ENCODE assay signal across 17 mouse cellular contexts in genomic region chr12:87158099-87158498, GRCm38 (mm10). TPM values are rescaled to one million over a fixed set of nuclear protein-coding genes. Genes with fewer than 3 reads are reported as not detected.
DNase-seq lines count a peak whose midpoint lies in the region; ATAC-seq and TF ChIP-seq lines count a peak whose summit lies in the region.
"Had no signal": no experiment of that assay in that cellular context is flagged by ENCODE, and none has a peak within 500 bp of the region (broad histone marks: within the 10 kb centered on the region; RNA-seq: fewer than 3 reads in every experiment).

No protein-coding gene starts in this region.

- H3K36me3 ChIP-seq in intestine, postnatal 0 days (ENCODE audit: control insufficient read depth, insufficient read depth): peaks cover 21% of the 10 kb centered on the region; the same call in 1 of the 2 replicates
- H3K36me3 ChIP-seq in liver, embryonic 14.5 days (replicated peaks; ENCODE audit: control insufficient read depth, insufficient read depth, low read depth): no peaks in the 10 kb centered on the region; the same call in 1 of the 2 replicates
- no peaks in the 10 kb centered on the region for H3K36me3 ChIP-seq in forebrain, embryonic 16.5 days (ENCODE audit: control insufficient read depth, insufficient read depth)
- H3K36me3 ChIP-seq: heart, embryonic 15.5 days had no signal

- ATAC-seq in intestine, postnatal 0 days: no peak
- peak; percentile 34; the same call in 1 of the 2 replicates for ATAC-seq in liver, embryonic 14.5 days (ENCODE audit: insufficient read depth)
- no peak for ATAC-seq in forebrain, embryonic 16.5 days

- no peak for DNase-seq in liver, embryonic 14.5 days (ENCODE audit: low read depth in 3 of 3, low spot score in 3 of 3)
- peak; percentile 37 for DNase-seq in lung, postnatal 10 days
- no peak for DNase-seq in adrenal gland, adult (ENCODE audit: inconsistent age in 2 of 2, low spot score in 1 of 2)
- DNase-seq in urinary bladder, postnatal 36 days (ENCODE audit: low spot score in 2 of 2): no peak
- DNase-seq in gastrocnemius, adult 2 months: no peak
- DNase-seq: adrenal gland, postnatal 25 days; layer of hippocampus, postnatal 36 days had no signal

- 55% methylated on average over 7 of the region's 7 CpGs for WGBS in intestine, postnatal 0 days
- WGBS in liver, embryonic 14.5 days (ENCODE audit: insufficient replicate concordance): 59% methylated on average over 7 of the region's 7 CpGs
- WGBS in forebrain, embryonic 16.5 days: 83% methylated on average over 7 of the region's 7 CpGs

- peak overlapping the region; percentile 41; the same call in 1 of the 2 replicates for H3K27ac ChIP-seq in brown adipose tissue, adult 24 weeks (replicated peaks; ENCODE audit: low read depth, low read length)
- no peak overlapping the region for H3K27ac ChIP-seq in intestine, postnatal 0 days (ENCODE audit: low read depth, low read length)
- no peak overlapping the region for H3K27ac ChIP-seq in liver, embryonic 14.5 days
- no peak overlapping the region for H3K27ac ChIP-seq in forebrain, embryonic 16.5 days (ENCODE audit: low read length)
- no peak overlapping the region for H3K27ac ChIP-seq in gastrocnemius, adult 2 months
- H3K27ac ChIP-seq: heart, embryonic 15.5 days; hindbrain, embryonic 12.5 days; limb, embryonic 10.5 days; neural tube, embryonic 15.5 days had no signal

- H3K9me3 ChIP-seq in intestine, postnatal 0 days (ENCODE audit: control insufficient read depth): no peaks in the 10 kb centered on the region
- H3K9me3 ChIP-seq in liver, embryonic 14.5 days (ENCODE audit: control insufficient read depth, low read length): no peaks in the 10 kb centered on the region
- H3K9me3 ChIP-seq in forebrain, embryonic 16.5 days (ENCODE audit: control insufficient read depth, low read length): no peaks in the 10 kb centered on the region
- H3K9me3 ChIP-seq: heart, embryonic 15.5 days; hindbrain, embryonic 12.5 days; limb, embryonic 10.5 days; neural tube, embryonic 15.5 days had no signal

- TF ChIP-seq EP300 in liver, embryonic 14.5 days (IDR thresholded peaks at IDR 0.05; ENCODE audit: low read depth): no peak

- no peak overlapping the region for H3K9ac ChIP-seq in intestine, postnatal 0 days (ENCODE audit: low read depth, low read length)
- no peak overlapping the region for H3K9ac ChIP-seq in liver, embryonic 14.5 days (replicated peaks)
- H3K9ac ChIP-seq in forebrain, embryonic 16.5 days (replicated peaks; ENCODE audit: low read depth, low read length): no peak overlapping the region
- H3K9ac ChIP-seq: heart, embryonic 15.5 days; hindbrain, embryonic 12.5 days; neural tube, embryonic 15.5 days had no signal

- peak overlapping the region; percentile 55 for H3K4me3 ChIP-seq in brown adipose tissue, adult 24 weeks (ENCODE audit: insufficient read depth, low read depth, low read length)
- H3K4me3 ChIP-seq in intestine, postnatal 0 days (ENCODE audit: low read depth, low read length): peak overlapping the region; percentile 17; the same call in 1 of the 2 replicates
- H3K4me3 ChIP-seq in liver, embryonic 14.5 days (ENCODE audit: insufficient read depth in 1 of 2, low read depth in 2 of 2, low read length in 2 of 2): peak overlapping the region; percentile 15 to 54; a peak in 3 of 4 replicates
- no peak overlapping the region for H3K4me3 ChIP-seq in forebrain, embryonic 16.5 days (replicated peaks; ENCODE audit: low read length)
- no peak overlapping the region for H3K4me3 ChIP-seq in gastrocnemius, adult 2 months
- H3K4me3 ChIP-seq: heart, embryonic 15.5 days; hindbrain, embryonic 12.5 days; limb, embryonic 10.5 days; megakaryocyte, embryonic 14.5 days; neural tube, embryonic 15.5 days had no signal

- H3K4me2 ChIP-seq in intestine, postnatal 0 days (replicated peaks; ENCODE audit: low read depth): peak overlapping the region; percentile 54
- H3K4me2 ChIP-seq in liver, embryonic 14.5 days (ENCODE audit: low read depth): peak overlapping the region; percentile 42
- no peak overlapping the region for H3K4me2 ChIP-seq in forebrain, embryonic 16.5 days (ENCODE audit: low read length)
- H3K4me2 ChIP-seq: hindbrain, embryonic 12.5 days; neural tube, embryonic 15.5 days had no signal

- H3K4me1 ChIP-seq in brown adipose tissue, adult 24 weeks (ENCODE audit: control insufficient read depth, insufficient read depth, insufficient read length, low read length): peaks cover 4% of the 10 kb centered on the region
- no peaks in the 10 kb centered on the region for H3K4me1 ChIP-seq in intestine, postnatal 0 days (replicated peaks; ENCODE audit: control insufficient read depth, insufficient read depth, low read length)
- peaks cover 2 to 24% of the 10 kb centered on the region in 2 experiments; a peak in 3 of 4 replicates for H3K4me1 ChIP-seq in liver, embryonic 14.5 days (replicated peaks; ENCODE audit: control insufficient read depth in 2 of 2, insufficient read depth in 2 of 2, low read length in 1 of 2)
- H3K4me1 ChIP-seq in forebrain, embryonic 16.5 days (replicated peaks; ENCODE audit: control insufficient read depth, insufficient read depth, low read length): no peaks in the 10 kb centered on the region
- H3K4me1 ChIP-seq: hindbrain, embryonic 12.5 days; neural tube, embryonic 15.5 days had no signal

- H3K27me3 ChIP-seq in intestine, postnatal 0 days (replicated peaks; ENCODE audit: control insufficient read depth, insufficient read depth, low read length): no peaks in the 10 kb centered on the region
- H3K27me3 ChIP-seq in liver, embryonic 14.5 days (ENCODE audit: control insufficient read depth, insufficient read depth, low read length): no peaks in the 10 kb centered on the region
- H3K27me3 ChIP-seq in forebrain, embryonic 16.5 days (replicated peaks; ENCODE audit: control insufficient read depth, insufficient read depth, low read length): no peaks in the 10 kb centered on the region
- H3K27me3 ChIP-seq: heart, embryonic 15.5 days; hindbrain, embryonic 12.5 days; megakaryocyte, embryonic 14.5 days; neural tube, embryonic 15.5 days had no signal

- no peak for TF ChIP-seq CTCF in intestine, postnatal 0 days (IDR thresholded peaks at IDR 0.05; ENCODE audit: low read depth)
- TF ChIP-seq CTCF in liver, embryonic 14.5 days (IDR thresholded peaks at IDR 0.05; ENCODE audit: low read depth): no peak
- TF ChIP-seq CTCF in gastrocnemius, adult 2 months (IDR thresholded peaks at IDR 0.05): no peak

- intact Hi-C loops in gastrocnemius, adult 2 months (cut with DNase I): no loop called here

RNA-seq across cellular contexts. Expression of gene Pomt2, which starts 10.3 kb away (rescaled TPM):
- 3.9 and 4.7 TPM in 2 replicates for polyA plus RNA-seq in brown adipose tissue, adult 24 weeks (2012; ENCODE audit: insufficient read depth, insufficient read length, missing spikeins)
- 5.7 and 6.2 TPM in 2 replicates for polyA plus RNA-seq in intestine, postnatal 0 days (2015; fragmentation: Nextera tagmentation; extraction: Ambion mirVana)
- 2.6 and 2.8 TPM in 2 replicates for polyA plus RNA-seq in liver, embryonic 14.5 days (2012; rRNA removed)
- polyA plus RNA-seq in liver, embryonic 14.5 days (2014; fragmentation: Nextera tagmentation; extraction: Ambion mirVana): 3.9 and 4.9 TPM in 2 replicates
- polyA plus RNA-seq in forebrain, embryonic 16.5 days (2015; fragmentation: Nextera tagmentation; extraction: Ambion mirVana): 12.7 and 13.4 TPM in 2 replicates
- total RNA-seq in gastrocnemius, adult 2 months (2021): 1 to 10 TPM; 6.2 to 6.3 TPM

RNA-seq across cellular contexts. Expression of gene Gstz1, which starts 11.1 kb away (rescaled TPM):
- 423 and 452 TPM in 2 replicates for polyA plus RNA-seq in brown adipose tissue, adult 24 weeks (2012; ENCODE audit: insufficient read depth, insufficient read length, missing spikeins)
- polyA plus RNA-seq in intestine, postnatal 0 days (2015; fragmentation: Nextera tagmentation; extraction: Ambion mirVana): 58.8 and 62.4 TPM in 2 replicates
- 94.8 and 115 TPM in 2 replicates for polyA plus RNA-seq in liver, embryonic 14.5 days (2012; rRNA removed)
- 91.0 and 101 TPM in 2 replicates for polyA plus RNA-seq in liver, embryonic 14.5 days (2014; fragmentation: Nextera tagmentation; extraction: Ambion mirVana)
- polyA plus RNA-seq in forebrain, embryonic 16.5 days (2015; fragmentation: Nextera tagmentation; extraction: Ambion mirVana): 26.8 and 30.0 TPM in 2 replicates
- total RNA-seq in gastrocnemius, adult 2 months (2021): 10 to 100 TPM; 33.1 to 40.2 TPM

RNA-seq across cellular contexts. Expression of gene Samd15, which starts 41.4 kb away (rescaled TPM):
- polyA plus RNA-seq in brown adipose tissue, adult 24 weeks (2012; ENCODE audit: insufficient read depth, insufficient read length, missing spikeins): 0.52 TPM in 1 of 2 replicates, not detected in the other
- polyA plus RNA-seq in intestine, postnatal 0 days (2015; fragmentation: Nextera tagmentation; extraction: Ambion mirVana): 0.33 and 0.94 TPM in 2 replicates
- 0.03 and 0.21 TPM in 2 replicates for polyA plus RNA-seq in liver, embryonic 14.5 days (2012; rRNA removed)
- polyA plus RNA-seq in liver, embryonic 14.5 days (2014; fragmentation: Nextera tagmentation; extraction: Ambion mirVana): 7.6 and 8.2 TPM in 2 replicates
- polyA plus RNA-seq in forebrain, embryonic 16.5 days (2015; fragmentation: Nextera tagmentation; extraction: Ambion mirVana): 1.1 and 1.3 TPM in 2 replicates
- not detected for total RNA-seq in gastrocnemius, adult 2 months (2021)

RNA-seq across cellular contexts. Expression of gene Tmed8, which starts 42.2 kb away (rescaled TPM):
- polyA plus RNA-seq in brown adipose tissue, adult 24 weeks (2012; ENCODE audit: insufficient read depth, insufficient read length, missing spikeins): 2.7 and 4.1 TPM in 2 replicates
- polyA plus RNA-seq in intestine, postnatal 0 days (2015; fragmentation: Nextera tagmentation; extraction: Ambion mirVana): 0.98 and 1.1 TPM in 2 replicates
- 0.62 and 0.80 TPM in 2 replicates for polyA plus RNA-seq in liver, embryonic 14.5 days (2012; rRNA removed)
- polyA plus RNA-seq in liver, embryonic 14.5 days (2014; fragmentation: Nextera tagmentation; extraction: Ambion mirVana): 0.50 and 0.99 TPM in 2 replicates
- 4.7 and 5.1 TPM in 2 replicates for polyA plus RNA-seq in forebrain, embryonic 16.5 days (2015; fragmentation: Nextera tagmentation; extraction: Ambion mirVana)
- total RNA-seq in gastrocnemius, adult 2 months (2021): 1 to 10 TPM; 1.6 to 2.2 TPM

RNA-seq across cellular contexts. Expression of gene Ngb, which starts 55.8 kb away (rescaled TPM):
- not detected in 2 replicates for polyA plus RNA-seq in brown adipose tissue, adult 24 weeks (2012; ENCODE audit: insufficient read depth, insufficient read length, missing spikeins)
- 2.0 and 2.8 TPM in 2 replicates for polyA plus RNA-seq in intestine, postnatal 0 days (2015; fragmentation: Nextera tagmentation; extraction: Ambion mirVana)
- polyA plus RNA-seq in liver, embryonic 14.5 days (2012; rRNA removed): 0.04 TPM in 1 of 2 replicates, not detected in the other
- polyA plus RNA-seq in liver, embryonic 14.5 days (2014; fragmentation: Nextera tagmentation; extraction: Ambion mirVana): 0.11 TPM in 1 of 2 replicates, not detected in the other
- 2.2 and 3.7 TPM in 2 replicates for polyA plus RNA-seq in forebrain, embryonic 16.5 days (2015; fragmentation: Nextera tagmentation; extraction: Ambion mirVana)
- under 1 TPM; 0.14 to 0.20 TPM for total RNA-seq in gastrocnemius, adult 2 months (2021)
- total RNA-seq: gastrocnemius, postnatal 4 days; MEL had no signal

Comparison
In these comparisons a context has a peak if more than half of its experiments do, and no peak if none do; other contexts are left out.
1. H3K4me3 ChIP-seq: peak in brown adipose tissue, adult 24 weeks (single experiment), intestine, postnatal 0 days (single experiment) and liver, embryonic 14.5 days (2 of 2); none in forebrain, embryonic 16.5 days (single experiment) and gastrocnemius, adult 2 months (single experiment).